Mouse (Mus musculus) kidney, postnatal 4 days (tissue): ENCODE measurements around the gene Gm11042.

Source experiments
- DNase-seq, 2 experiments: peaks; one replicate each; pipeline ENCODE4 v3.0.0; 2021; ENCODE audit warnings: mixed read lengths in 2 of 2

Gene Gm11042

DNA sequence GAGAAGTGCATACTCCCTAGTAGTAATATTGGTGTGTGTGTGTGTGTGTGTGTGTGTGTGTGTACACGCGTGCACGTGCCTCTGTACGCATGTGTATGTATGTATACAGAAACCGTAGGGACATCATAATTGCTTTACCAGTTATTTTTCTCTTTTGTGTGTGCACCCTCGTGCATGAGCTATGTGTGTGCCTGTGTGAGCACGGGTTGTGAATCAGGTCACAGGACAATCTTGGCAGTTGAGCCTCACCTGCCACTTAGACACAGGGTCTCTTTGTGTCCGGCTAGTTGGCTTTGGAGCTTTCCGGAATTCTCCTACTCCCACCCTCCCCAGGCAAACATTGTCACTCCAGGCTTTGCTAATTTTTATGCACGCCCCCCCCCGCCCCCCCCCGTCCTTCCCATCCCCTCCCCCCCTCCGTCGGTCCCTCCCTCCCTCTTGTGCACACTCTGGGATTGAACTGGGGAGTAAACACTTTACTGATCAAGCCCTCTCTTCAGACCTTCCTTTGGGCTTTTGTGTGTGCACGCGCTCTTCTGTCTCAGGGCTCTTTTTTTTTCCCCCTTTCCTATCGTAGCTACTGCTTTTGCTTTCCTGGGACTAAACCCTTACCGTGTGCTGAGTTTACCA, at the start of gene Gm11042:
Gene Gm11042, minus strand, starts transcription at position 51 of the 630 bp plus-strand sequence.
- DNase-seq = peak in 1 of 2 experiments; percentile 8

DNA sequence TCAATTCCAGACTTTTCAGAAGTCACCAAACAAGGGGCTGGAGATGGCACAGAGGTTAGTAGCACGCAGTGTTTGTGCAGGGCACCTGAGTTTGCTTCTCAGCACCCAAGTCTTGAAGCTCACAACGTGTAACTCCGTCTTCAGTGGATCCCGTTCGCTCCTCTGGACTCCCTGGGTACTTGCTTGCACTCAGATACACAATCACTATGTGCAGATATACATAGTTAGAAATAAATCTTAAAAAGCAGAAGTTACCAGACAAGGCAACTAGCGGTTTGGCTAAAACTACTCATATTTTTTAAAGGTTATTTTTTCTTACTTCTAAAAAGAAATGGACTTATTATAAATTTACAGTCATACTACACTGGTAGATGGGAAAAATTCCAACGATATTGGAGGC, 48.3 kb upstream of the Gm11042 start:
- no peak for DNase-seq

DNA sequence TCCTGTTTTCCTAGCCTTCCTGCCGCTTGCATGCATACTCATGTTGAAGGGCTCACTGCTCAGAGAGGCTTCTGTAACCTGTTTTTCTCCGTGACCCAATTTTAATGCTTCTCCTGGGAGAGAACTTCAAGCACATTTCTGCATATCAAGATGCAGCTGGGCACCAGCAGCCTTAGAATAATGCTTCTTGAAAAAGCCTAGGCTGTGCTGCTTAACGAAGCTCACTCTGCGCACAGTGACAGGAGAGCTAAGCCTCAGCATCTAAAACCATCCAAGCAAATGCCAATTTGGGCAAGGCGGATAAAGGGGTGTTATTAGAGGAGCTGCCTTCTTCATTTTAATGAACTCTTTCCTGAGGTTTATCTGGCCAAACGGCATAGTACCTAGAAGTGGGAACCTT, 46.9 kb upstream of the Gm11042 start:
- no peak for DNase-seq

DNA sequence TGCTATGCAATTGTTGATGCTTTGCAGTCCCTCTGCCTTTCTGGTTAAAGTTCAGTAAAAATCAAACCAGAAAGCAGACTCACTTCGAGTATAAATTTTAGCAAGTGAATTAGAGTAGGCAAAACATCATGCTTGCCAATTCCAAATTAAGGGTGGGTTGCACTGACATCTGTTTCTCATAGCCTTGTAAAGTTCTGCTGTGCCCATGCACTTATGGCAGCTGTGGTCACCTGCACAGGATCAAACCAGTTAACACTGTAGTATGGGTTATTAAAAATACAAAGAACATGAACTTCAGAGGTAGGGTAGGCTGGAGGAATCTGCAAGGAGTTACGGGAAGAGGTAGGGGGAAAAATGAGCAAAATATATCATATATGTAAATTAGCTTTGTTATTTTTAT, 46.3 kb upstream of the Gm11042 start:
- DNase-seq = no peak

DNA sequence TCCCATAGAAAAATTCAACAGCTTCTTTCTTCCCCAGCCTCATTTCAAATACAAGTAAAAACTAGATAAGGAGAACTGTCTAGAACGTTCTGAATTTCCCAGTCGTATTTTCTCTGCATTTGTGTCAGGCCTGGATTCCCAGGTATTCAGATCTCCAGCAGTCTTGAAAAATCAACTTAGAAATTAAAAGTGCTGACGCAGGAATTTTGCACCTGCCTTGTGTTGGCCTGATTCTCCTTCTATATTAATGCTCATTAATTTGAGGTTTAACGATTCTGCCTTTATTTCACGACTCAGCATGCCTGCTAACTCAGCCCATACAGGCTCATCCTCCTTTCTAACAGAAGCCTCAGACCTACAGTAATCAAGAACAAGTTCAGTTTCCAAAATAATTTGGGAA, 43.6 kb upstream of the Gm11042 start:
- DNase-seq = no peak

DNA sequence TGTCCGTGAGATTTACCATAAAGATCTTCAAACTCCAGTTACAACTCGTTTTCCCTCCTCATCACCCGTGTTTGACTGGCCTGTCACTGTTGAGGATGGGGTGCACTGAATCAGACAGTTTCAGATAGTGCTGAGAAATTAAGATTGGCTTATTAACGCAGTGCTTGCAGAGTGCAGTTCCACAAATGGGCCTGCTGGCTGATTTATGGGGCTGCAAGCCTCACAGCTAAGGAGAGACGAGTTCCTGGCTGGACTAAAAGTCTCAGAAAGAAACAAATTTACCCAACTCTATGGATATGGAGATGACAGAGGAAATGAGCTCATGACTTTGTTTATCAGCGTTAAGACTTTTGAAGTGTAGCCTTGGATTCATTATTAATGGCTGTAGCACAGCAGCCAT, 41.6 kb upstream of the Gm11042 start:
- DNase-seq = peak in 1 of 2 experiments; percentile 5

DNA sequence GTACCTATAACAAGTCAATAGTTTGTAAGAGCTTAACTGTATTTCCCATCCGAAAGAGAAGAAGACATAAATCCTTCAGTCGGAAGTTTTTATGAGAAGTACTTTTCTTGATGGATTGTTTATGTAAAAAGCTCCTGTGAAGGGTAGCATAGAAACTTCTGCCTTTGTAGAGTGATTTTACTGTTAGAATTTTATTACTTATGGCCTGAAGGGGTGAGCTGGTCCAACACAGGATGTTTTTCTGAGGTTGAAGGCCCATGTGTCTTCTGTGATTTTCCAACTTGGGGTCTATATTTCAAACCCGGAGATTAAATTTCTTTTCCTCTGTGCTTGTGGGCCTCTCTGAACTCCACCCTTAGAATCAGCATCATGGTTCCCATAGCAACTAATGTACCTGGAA, 26.5 kb upstream of the Gm11042 start:
- DNase-seq = no peak

DNA sequence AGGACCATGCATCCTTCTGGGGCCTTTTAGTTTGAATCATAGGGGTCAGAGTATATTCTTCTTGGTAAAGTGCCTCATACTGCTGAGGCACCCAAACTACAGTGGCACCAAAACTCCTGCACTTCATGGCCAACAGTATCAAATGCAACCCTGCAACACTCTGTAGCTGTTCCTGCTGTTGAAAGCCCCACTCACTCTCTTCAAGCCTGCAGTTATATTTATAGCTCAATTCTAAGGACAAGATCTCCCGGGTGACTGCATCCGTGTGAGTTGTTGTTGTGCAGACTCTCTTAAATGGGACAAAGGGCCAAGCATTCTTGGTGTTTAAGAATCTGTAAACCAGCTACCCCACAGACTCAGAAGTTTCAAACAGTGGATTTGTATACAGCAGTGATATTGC, 23.9 kb upstream of the Gm11042 start:
- DNase-seq = no peak

DNA sequence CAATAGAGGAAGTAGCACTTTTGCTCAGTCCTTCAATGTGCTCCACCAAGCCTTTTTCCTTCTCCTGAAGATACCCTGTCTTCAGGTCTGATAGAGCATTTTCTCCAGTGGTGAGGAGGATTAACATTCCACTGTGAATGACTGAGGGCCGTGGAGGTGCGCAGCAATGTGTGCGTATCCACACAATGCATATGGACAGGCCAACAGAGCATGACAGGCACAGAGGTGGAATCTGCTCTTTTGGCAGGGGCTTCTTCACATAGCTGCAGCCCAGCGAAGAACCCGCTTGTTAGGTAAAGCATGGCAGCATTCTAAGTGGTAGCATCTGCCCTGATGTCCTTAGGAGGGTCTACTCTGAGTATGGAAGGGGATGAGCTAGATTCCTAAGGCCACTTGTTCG, 17.5 kb upstream of the Gm11042 start:
- no peak for DNase-seq

DNA sequence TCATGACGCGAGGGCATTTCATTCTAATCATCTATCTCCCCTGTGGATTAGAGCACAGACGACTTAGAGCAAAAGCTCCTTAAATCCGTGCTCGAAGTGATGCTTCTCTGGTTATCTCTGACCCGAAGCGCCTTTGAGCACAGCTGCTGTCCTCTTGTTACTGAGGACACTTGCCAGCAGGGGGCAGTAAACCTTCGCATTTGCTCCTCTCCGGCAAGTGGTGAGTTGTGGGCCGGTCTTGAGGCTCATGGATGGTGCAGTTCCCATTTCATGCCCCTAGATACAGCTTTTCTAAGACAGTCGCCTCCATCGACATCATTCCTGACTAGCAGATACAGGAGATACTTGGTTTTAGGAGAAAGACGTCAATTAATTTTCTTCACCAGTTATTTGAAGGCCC, 16.8 kb upstream of the Gm11042 start:
- peak; percentile 81 to 83 for DNase-seq

DNA sequence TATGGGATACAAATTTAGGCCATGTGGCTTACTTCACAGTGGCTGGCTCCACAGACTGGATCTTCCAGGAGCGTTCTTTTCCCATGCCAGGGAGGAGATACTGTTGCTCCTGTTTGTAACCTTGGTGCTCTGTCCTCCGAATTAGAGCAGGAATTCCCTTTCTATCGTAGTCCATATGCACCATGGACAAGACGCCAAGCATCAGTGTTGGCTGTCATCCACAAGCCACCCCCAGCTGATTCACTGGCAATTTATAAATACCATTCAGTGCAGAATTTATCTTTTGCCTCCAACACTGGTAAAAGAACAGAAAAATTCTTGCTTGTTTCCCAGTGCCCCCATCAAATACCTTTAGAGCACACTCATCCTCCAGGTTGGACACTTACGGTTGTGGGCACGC, 13.6 kb upstream of the Gm11042 start:
- DNase-seq = no peak

DNA sequence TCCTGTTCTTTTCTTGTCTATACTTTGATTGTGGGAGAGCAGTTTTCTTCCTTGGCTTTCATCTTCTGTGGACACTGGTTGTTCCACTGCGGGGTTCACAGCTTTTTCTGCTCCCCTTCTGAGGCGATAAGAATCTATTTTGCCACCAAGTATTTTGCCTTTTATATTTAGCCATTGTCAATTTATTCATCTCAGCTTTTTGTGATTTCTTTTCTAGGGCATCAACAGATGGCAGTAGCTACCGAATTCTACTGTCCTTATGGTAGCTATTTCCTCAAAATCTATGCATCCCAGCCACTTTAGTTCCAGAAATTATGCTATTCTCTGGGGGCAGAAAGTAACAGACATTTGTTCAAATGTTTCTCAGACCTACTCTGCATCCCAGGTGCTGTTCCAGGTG, 10.4 kb upstream of the Gm11042 start:
- no peak for DNase-seq

DNA sequence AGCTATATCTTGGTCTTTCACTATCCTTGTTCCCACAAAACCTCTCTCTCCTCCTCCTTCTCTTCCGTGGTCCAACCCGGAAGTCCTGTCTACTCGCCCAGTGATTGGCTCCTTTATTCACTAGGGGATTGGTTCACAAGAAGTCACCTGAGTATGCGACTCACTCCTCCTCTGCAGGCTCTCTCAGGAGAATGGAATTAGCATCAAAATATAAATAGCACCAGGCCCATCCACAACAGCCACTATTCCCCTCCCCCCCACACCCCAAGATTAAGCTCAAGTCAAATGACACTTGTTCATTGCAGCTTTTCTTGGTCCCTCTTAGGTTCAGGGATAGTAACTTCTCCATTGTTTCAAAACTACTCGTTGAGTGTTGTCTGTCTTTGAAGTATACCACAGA, 5.8 kb upstream of the Gm11042 start:
- DNase-seq = no peak

DNA sequence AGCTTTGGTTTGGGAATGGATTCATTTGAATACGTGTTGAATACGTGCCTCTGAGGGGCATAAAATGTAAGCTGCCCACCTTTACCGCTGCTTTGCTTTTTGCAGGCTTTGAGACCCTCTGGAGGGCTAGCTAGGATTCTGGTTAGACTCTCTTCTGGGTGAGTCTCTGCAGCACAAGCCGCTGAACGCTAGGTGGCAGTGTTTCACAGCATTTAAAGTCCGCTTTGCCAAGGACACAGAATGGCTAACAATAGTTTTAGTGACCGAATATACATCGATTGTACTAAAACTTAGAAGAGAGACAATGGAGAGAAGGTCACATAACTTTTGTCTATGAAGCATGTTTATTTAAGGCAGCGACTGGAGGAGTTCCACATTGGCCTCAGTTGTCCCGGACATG, 4.1 kb upstream of the Gm11042 start:
- peak; percentile 82 to 83 for DNase-seq

DNA sequence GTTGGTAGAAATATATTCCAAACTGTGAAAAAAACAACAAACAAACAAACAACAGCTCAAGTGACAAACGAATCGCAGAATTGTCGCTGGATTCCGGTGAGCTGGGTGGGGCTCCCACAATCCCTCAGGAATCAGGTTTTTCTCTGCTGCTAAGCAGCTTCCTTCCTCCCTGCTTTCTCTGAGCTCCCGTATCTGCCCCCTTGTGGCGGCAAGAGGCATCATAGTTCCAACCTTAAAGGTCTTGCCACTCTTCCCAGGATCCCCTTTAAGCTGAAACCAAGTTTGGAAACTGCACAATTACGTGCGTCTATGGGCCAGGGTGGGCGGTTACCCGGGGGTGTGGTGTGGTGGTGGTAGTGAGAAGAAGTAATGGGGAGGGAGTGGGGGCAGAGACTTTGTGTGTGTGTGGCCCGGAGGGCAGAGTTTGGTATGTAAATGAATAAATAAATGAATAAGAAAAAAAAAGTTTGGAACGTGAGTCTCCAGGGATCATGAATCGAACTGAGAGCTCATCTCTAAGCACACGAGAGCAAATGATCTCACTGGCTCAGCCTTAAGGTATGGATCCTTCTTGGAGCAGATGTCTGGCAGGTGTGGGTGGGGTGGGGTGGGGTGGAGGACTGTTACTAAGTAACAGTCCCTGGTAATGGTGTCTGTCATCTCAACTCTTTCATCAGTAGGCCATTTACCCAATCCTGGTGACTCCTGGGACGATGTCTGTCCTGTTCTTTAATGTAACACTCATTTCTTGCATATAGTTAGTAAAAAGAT, 980 bp upstream of the Gm11042 start:
- DNase-seq = peak; percentile 82 to 88

DNA sequence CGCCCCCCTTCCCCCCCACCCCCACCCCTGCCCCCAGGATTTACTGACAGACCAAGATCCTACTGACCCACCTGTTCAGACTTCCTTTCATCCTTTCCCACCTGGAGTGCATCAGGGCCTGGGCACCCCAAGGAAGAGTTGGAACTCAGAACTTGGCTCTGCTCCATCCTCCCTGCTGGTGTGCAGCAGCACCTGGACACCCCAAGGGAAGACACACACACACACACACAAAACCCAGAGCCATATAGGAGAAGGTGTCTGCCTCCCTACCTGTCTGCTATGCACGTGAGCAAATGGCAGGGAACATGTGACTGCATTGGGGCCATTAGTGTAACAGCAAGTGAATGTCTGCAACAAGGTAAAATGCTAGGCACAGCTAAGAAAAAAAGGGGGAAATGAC, 973 bp downstream of the Gm11042 start:
- DNase-seq = no peak

DNA sequence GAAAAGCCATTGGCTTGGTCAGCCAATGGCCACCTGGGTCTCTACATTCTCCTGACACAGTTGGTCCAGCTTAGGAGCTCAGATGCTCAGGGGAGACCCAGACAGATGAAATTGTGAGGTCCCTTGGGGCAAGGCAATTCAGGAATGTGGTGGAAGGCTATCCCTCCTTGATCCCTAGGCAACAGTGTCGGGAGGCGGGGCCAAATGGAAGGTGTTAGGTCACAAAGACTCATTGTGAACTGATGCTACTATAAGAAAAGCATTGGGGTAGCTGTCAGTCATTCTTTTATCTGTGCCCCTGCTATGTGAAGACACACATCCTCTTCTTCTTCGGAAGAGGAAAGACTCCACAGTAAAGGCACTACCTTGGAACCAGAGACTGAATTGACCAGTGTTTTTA, 3.6 kb downstream of the Gm11042 start:
- no peak for DNase-seq

DNA sequence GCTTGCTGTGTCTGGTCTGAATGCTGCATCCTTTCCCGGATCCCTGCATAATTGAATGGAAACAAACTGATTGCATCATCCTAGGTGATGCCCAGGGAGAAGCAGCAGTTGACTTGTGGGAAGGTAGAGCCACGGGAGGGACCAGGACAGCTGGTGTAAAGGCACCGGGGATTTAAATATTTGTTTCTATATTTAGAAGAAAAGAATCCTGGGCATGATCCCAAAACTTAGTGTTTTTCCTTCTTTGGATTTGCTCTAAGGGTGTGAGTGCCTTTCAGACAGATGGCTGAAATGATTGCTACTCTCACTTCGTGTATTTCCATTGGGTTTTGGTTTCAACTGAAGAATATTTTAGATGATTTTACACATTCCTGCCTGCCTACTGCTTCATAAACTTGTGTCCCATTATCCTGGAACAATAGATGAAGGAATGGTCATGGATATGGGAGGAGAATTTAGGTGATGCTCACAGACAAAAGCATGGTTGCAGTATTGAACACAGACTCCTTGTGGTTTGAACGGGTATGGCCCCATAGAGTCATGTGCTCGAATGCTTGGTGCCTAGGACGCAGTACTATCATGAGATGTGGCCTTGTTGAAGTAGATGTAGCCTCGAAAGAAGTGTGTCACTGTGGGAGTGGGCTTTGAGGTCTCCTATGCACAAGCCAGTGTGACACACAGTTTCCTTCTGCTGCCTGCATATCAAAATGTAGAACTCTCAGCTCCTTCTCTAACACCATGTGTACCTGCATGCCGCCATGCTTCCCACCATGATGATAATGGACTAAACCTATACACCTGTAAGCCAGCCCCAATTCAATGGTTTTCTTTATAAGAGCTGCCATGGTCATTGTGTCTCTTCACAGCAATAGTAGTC, 12.5 kb downstream of the Gm11042 start:
- DNase-seq = no peak

DNA sequence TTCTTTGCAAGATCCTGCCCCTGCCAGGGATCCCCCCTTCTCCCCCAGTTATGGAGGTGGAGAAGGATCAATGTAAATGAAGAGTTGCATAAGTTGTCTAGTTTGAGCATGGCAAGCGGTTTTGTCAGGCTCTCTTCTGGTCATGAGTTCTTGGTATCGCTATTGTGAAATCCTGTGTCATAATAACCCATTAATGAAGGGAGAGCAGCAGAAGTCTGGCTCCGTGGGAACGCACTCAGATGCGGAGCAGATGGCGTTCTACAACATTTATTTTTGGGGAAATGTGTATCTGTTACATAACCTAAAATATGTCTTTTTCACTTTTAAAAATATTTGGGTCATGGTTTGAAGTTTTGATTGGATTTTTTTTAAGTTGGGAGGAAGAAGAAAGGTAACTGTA, 14.6 kb downstream of the Gm11042 start:
- peak; percentile 11 to 13 for DNase-seq

DNA sequence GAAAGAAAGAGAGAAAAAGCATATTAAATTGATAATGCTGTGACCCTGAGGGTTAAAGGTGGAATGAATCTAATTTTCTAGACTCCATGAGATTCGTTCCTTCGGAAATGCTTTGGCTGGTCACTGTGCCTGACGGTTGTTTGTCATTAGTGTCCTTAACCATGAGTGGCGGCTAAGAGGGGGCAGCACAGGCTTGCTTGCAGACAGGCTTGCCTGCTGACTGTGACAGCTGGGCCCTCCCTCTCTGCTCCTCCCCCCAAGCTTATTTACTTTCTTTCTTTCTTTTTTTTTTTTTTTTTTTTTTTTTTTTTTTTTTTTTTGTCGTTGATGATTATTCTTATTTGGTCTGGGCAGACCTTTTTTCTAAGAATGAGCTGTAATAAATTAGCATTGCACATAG, 19.8 kb downstream of the Gm11042 start:
- no peak for DNase-seq

DNA sequence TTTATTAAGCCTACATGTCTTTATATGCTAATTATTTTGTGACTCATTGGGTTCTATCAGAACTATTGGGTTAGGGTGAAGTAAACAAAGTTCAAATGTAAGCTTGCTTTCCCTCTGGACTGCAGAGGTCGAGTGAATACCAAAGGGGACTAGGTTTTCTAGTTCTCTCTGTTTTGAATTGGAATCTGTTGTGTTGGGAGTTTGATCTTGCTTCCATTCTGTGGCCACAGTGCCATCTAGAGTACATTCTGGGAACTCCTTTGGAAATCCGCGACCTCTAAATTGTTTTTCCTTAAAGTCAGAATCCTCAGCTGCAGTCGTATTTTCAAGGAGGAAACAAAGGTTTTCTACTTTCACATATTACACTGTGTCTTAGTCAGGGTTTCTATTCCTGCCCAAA, 22.6 kb downstream of the Gm11042 start:
- peak; percentile 54 to 59 for DNase-seq

DNA sequence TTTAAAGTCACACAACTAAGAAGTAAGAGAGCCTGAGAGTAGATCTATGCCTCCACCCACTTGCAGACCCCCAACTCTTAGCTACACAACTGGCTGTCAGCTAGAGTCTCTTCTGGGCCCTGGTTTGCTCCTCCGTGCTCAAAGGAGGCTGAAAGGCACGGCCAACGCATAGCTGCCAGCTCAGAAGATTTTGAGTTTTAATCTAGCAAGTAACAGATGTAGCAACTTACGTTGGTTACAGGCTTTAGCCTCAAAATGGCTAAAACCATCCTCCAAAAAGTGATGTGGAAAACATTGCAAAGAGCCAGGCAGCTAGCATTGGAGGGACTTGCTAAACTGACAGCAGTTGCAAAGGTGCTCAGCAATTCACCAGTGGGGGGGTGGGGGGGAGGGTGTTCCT, 25.2 kb downstream of the Gm11042 start:
- no peak for DNase-seq

DNA sequence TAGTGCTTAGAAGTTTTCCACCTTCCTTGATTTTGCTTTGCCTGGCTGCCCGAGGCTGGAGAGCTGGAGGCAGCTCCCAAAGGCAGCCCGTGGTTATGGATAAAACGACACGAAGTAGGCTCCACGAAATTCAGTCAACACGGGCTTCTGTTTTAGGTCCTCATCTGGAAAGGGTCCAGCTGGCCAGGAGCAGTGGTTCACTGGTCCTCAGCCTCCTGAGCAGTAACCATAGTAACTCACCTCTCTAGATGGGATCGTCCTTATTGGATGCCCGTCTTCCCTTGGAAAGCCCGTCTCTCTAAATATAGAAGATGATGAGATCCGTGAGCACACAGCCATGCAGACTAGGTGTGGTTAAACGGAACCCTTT, 31.5 kb downstream of the Gm11042 start:
- no peak for DNase-seq
